Mouse (Mus musculus) limb, embryonic 14.5 days (tissue): ENCODE results near the gene Fam206a. TPM values are rescaled to one million over a fixed set of nuclear protein-coding genes. Genes with fewer than 3 reads are reported as not detected.

Experiments
- ATAC-seq: fragments of 200-750 bp; cut with Nextera tagmentation; 2 replicates; pipeline ENCODE4 v1.8.0; 2017; ENCODE audit warnings: low read depth, moderate number of reproducible peaks, moderate TSS enrichment; ENCODE audit not compliant: low FRiP score
- DNase-seq: peaks from one replicate; pipeline ENCODE4 v3.0.0-alpha.2; 2015; ENCODE audit warnings: low spot score
- H3K27ac ChIP-seq: fragments of 300-500 bp; sonication (generic); replicated peaks from 2 replicates; pipeline ENCODE4 v1.5.1; 2014; ENCODE audit warnings: low read depth, mild to moderate bottlenecking, low read length, moderate library complexity, mixed read lengths
- H3K27me3 ChIP-seq: fragments of 300-500 bp; sonication (generic); 2 replicates; pipeline ENCODE4 v1.6.1; 2014; ENCODE audit warnings: low read length, mixed read lengths; ENCODE audit not compliant: control insufficient read depth, insufficient read depth
- H3K36me3 ChIP-seq: fragments of 300-500 bp; sonication (generic); 2 replicates; pipeline ENCODE4 v1.6.1; 2014; ENCODE audit warnings: mild to moderate bottlenecking, low read length, moderate library complexity, mixed read lengths; ENCODE audit not compliant: control insufficient read depth, insufficient read depth
- H3K4me1 ChIP-seq: fragments of 300-500 bp; sonication (generic); 2 replicates; pipeline ENCODE4 v1.6.1; 2014; ENCODE audit warnings: antibody characterized with exemption, low read length, mixed read lengths; ENCODE audit not compliant: control insufficient read depth, insufficient read depth
- H3K4me2 ChIP-seq: fragments of 300-500 bp; sonication (generic); replicated peaks from 2 replicates; pipeline ENCODE4 v1.6.1; 2014; ENCODE audit warnings: low read depth, mild to moderate bottlenecking, low read length, moderate library complexity; ENCODE audit not compliant: severe bottlenecking
- H3K4me3 ChIP-seq: fragments of 300-500 bp; sonication (generic); replicated peaks from 2 replicates; pipeline ENCODE4 v1.5.1; 2014; ENCODE audit warnings: low read length
- H3K9ac ChIP-seq: fragments of 300-500 bp; sonication (generic); 2 replicates; pipeline ENCODE4 v1.6.1; 2014; ENCODE audit warnings: mild to moderate bottlenecking, low read depth, low read length, moderate library complexity; ENCODE audit not compliant: severe bottlenecking
- H3K9me3 ChIP-seq: fragments of 300-500 bp; sonication (generic); 2 replicates; pipeline ENCODE4 v1.6.1; 2016; ENCODE audit warnings: low read length; ENCODE audit not compliant: control insufficient read depth
- POLR2A ChIP-seq: fragments of 200-500 bp; IDR thresholded peaks from 2 replicates; pipeline ENCODE4 v1.8.0; 2012; ENCODE audit warnings: inconsistent platforms, mild to moderate bottlenecking, moderate library complexity, borderline replicate concordance; ENCODE audit not compliant: insufficient read depth, insufficient read length; ENCODE audit errors: extremely low read depth
- WGBS: fragments of 180-500 bp; shearing (Covaris S2); extraction: QIAGEN DNeasy Blood & Tissue Kit; methylation state at CpG from one replicate; pipeline ENCODE4 v1.1.7; 2014; 5-methylcytosine and 5-hydroxymethylcytosine counted together
- polyA plus RNA-seq, 2 experiments: library from polyadenylated mRNA; depleted of rRNA in 1 of 2; stranded (reverse) in 1 of 2; unstranded in 1 of 2; fragments of >200 nt; fragmentation: Nextera tagmentation in 1 of 2; extraction: Ambion mirVana in 1 of 2; gene quantifications; 2 replicates each; pipeline versions ENCODE4 v1.2.1 to v1.2.3; 2012 to 2014

Gene Fam206a
- polyA plus RNA-seq, 2 experiments = 12.7 to 18.5 TPM

DNA sequence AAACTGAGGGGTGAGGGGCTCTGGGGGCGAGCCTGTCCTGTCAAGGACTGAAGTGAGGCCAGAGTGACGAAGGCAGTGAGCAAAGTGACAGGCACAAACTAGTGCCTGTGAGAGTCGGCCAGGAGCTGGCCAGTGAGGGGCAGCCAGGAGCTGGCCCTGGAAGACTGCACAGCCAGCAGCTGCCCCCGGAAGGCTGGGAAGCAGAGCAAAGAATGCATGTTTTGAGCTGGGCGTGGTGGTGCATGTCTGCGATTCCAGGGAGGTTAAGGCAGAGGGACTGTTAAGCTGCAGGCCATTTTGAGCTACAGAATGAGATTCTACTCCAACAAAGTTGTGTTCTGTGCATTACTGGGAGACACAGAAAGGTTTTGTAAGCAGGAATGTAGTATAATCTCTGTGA lies 48.6 kb downstream of the Fam206a start:
- no peak overlapping the region for H3K4me2 ChIP-seq
- DNase-seq (no peak), ATAC-seq (peak; percentile 53; the same call in 1 of the 2 replicates)
- no peaks in the 10 kb centered on the region for H3K9me3 ChIP-seq
- no peak overlapping the region for H3K4me3 ChIP-seq
- TF ChIP-seq POLR2A = no peak
- H3K9ac ChIP-seq = no peak overlapping the region
- no peaks in the 10 kb centered on the region for H3K36me3 ChIP-seq
- H3K27me3 ChIP-seq = no peaks in the 10 kb centered on the region
- H3K4me1 ChIP-seq = 0 out of 2 replicates have a peak, but pooled peaks cover 3% of the 10 kb centered on the region
- H3K27ac ChIP-seq = 0 out of 2 replicates have a peak overlapping the region, but pooled peaks have one; percentile 9
- WGBS = 32% methylated on average over 6 of the region's 6 CpGs

- Histone ChIP-seq H3K27ac (no peak overlapping the region), H3K9ac (no peak overlapping the region), H3K9me3 (no peaks in the 10 kb centered on the region), H3K36me3 (no peaks in the 10 kb centered on the region; the same call in 1 of the 2 replicates), H3K27me3 (no peaks in the 10 kb centered on the region), H3K4me2 (no peak overlapping the region), H3K4me3 (no peak overlapping the region), H3K4me1 (no peaks in the 10 kb centered on the region)
- DNase-seq = no peak
- WGBS = 91% methylated on average over 5 of the region's 5 CpGs
- no peak for TF ChIP-seq POLR2A
- ATAC-seq = no peak
Measured at GRCm38 (mm10) chr4:56855935-56856334, 53.8 kb downstream of the Fam206a start.

GRCm38 (mm10) chr4:56856371-56856949 lies 54.3 kb downstream of the Fam206a start:
- Histone ChIP-seq H3K9me3 (no peaks in the 10 kb centered on the region), H3K4me2 (no peak overlapping the region), H3K4me3 (no peak overlapping the region), H3K4me1 (no peaks in the 10 kb centered on the region), H3K27me3 (no peaks in the 10 kb centered on the region), H3K27ac (no peak overlapping the region), H3K36me3 (no peaks in the 10 kb centered on the region; the same call in 1 of the 2 replicates), H3K9ac (no peak overlapping the region)
- TF ChIP-seq POLR2A = no peak
- no peak for DNase-seq
- ATAC-seq = no peak
- 69% methylated on average over 8 of the region's 8 CpGs for WGBS

GRCm38 (mm10) chr4:56858733-56859132 lies 56.6 kb downstream of the Fam206a start:
- Histone ChIP-seq H3K4me1 (peaks cover 6% of the 10 kb centered on the region; the same call in 1 of the 2 replicates), H3K9ac (no peak overlapping the region), H3K9me3 (no peaks in the 10 kb centered on the region), H3K27ac (no peak overlapping the region), H3K4me3 (no peak overlapping the region), H3K27me3 (no peaks in the 10 kb centered on the region), H3K4me2 (no peak overlapping the region), H3K36me3 (no peaks in the 10 kb centered on the region; the same call in 1 of the 2 replicates)
- DNase-seq (no peak), ATAC-seq (no peak)
- WGBS = 76% methylated on average over 9 of the region's 9 CpGs
- TF ChIP-seq POLR2A = no peak

Other genes starting within 250 kb of the Fam206a start
- not detected in 2 replicates for gene Gm26657, start 62.3 kb upstream of the Fam206a start, polyA plus RNA-seq (2012; rRNA removed)
- gene Gm26657, start 62.3 kb upstream of the Fam206a start, polyA plus RNA-seq (2014; fragmentation: Nextera tagmentation; extraction: Ambion mirVana) = not detected in 2 replicates
- gene Actl7b, start 60.9 kb upstream of the Fam206a start, polyA plus RNA-seq (2012; rRNA removed) = 0.06 and 0.19 TPM in 2 replicates
- not detected in 2 replicates for gene Actl7b, start 60.9 kb upstream of the Fam206a start, polyA plus RNA-seq (2014; fragmentation: Nextera tagmentation; extraction: Ambion mirVana)
- gene Actl7a, start 58.9 kb upstream of the Fam206a start, polyA plus RNA-seq (2012; rRNA removed) = not detected in 2 replicates
- 0.12 TPM in 1 of 2 replicates, not detected in the other for gene Actl7a, start 58.9 kb upstream of the Fam206a start, polyA plus RNA-seq (2014; fragmentation: Nextera tagmentation; extraction: Ambion mirVana)
- 60.8 and 65.1 TPM in 2 replicates for gene Elp1, start within 50 bp of the Fam206a start, polyA plus RNA-seq (2012; rRNA removed)
- 72.3 and 84.0 TPM in 2 replicates for gene Elp1, start within 50 bp of the Fam206a start, polyA plus RNA-seq (2014; fragmentation: Nextera tagmentation; extraction: Ambion mirVana)
- gene Ctnnal1, start 62.8 kb downstream of the Fam206a start, polyA plus RNA-seq (2012; rRNA removed) = 21.0 and 25.8 TPM in 2 replicates
- gene Ctnnal1, start 62.8 kb downstream of the Fam206a start, polyA plus RNA-seq (2014; fragmentation: Nextera tagmentation; extraction: Ambion mirVana) = 28.4 and 29.5 TPM in 2 replicates
- 11.9 and 14.8 TPM in 2 replicates for gene Tmem245, start 145.1 kb downstream of the Fam206a start, polyA plus RNA-seq (2012; rRNA removed)
- 9.0 and 10.0 TPM in 2 replicates for gene Tmem245, start 145.1 kb downstream of the Fam206a start, polyA plus RNA-seq (2014; fragmentation: Nextera tagmentation; extraction: Ambion mirVana)
- 2.3 and 2.5 TPM in 2 replicates for gene Frrs1l, start 188.0 kb downstream of the Fam206a start, polyA plus RNA-seq (2012; rRNA removed)
- 4.1 and 4.3 TPM in 2 replicates for gene Frrs1l, start 188.0 kb downstream of the Fam206a start, polyA plus RNA-seq (2014; fragmentation: Nextera tagmentation; extraction: Ambion mirVana)